Mouse (Mus musculus): ENCODE measurements around the gene Wnt1.

- TF ChIP-seq CTCF (IDR thresholded peaks at IDR 0.05; ENCODE audit: borderline replicate concordance, control insufficient read depth, extremely low read depth, insufficient read depth, low read length, poor library complexity) (no peak), POLR2A (IDR thresholded peaks at IDR 0.05; ENCODE audit: control insufficient read depth, extremely low read depth, insufficient read depth, low read length, poor library complexity) (no peak)
Measured at GRCm38 (mm10) chr15:98837743-98838103, 48.1 kb downstream of the Wnt1 start.
